Mouse (Mus musculus) ES-Bruce4 (cell line): ENCODE measurements around the gene Agap1.

Experiments
- CTCF ChIP-seq: IDR thresholded peaks from one replicate; pipeline ENCODE4 v1.8.1; 2011; ENCODE audit warnings: low read depth, low read length
- EP300 ChIP-seq: IDR thresholded peaks from 2 replicates; pipeline ENCODE4 v1.6.1; 2011; ENCODE audit warnings: low read depth, low read length; ENCODE audit not compliant: insufficient read depth
- POLR2A ChIP-seq: IDR thresholded peaks from one replicate; pipeline ENCODE4 v1.8.1; 2011; ENCODE audit warnings: low read length; ENCODE audit not compliant: insufficient read depth

- TF ChIP-seq CTCF (no peak), POLR2A (no peak), EP300 (no peak)
Observed at GRCm38 (mm10) chr1:89939596-89939960, 485.0 kb downstream of the Agap1 start.
